Mouse (Mus musculus) lung, postnatal 10 days (tissue): ENCODE data around the gene Clec1a.

ENCODE experiments used
- DNase-seq: peaks from one replicate; pipeline ENCODE4 v3.0.0; 2021

Gene Clec1a

GRCm38 (mm10) chr6:129403391-129403790 lies 48.4 kb downstream of the Clec1a start:
- DNase-seq, result no peak

- DNase-seq, result no peak
Measured at GRCm38 (mm10) chr6:129402404-129402803, 49.4 kb downstream of the Clec1a start.

GRCm38 (mm10) chr6:129399945-129400344 lies 51.9 kb downstream of the Clec1a start:
- peak; percentile 43 for DNase-seq

- DNase-seq, result no peak
Measured at GRCm38 (mm10) chr6:129396997-129397396, 54.8 kb downstream of the Clec1a start, which contains the start of gene Clec1b. Clec1b (plus strand) TSS chr6:129397297.

- no peak for DNase-seq
Measured at GRCm38 (mm10) chr6:129393732-129394131, 58.1 kb downstream of the Clec1a start.

GRCm38 (mm10) chr6:129393087-129393720 lies 58.6 kb downstream of the Clec1a start:
- DNase-seq, result no peak

- no peak for DNase-seq
Measured at GRCm38 (mm10) chr6:129385774-129386173, 66.0 kb downstream of the Clec1a start, which contains the start of gene Clec12b. Clec12b (minus strand) TSS chr6:129385874.

- no peak for DNase-seq
Measured at GRCm38 (mm10) chr6:129385000-129385399, 66.8 kb downstream of the Clec1a start.

GRCm38 (mm10) chr6:129383466-129383865 lies 68.3 kb downstream of the Clec1a start:
- no peak for DNase-seq

- no peak for DNase-seq
Measured at GRCm38 (mm10) chr6:129381736-129382135, 70.1 kb downstream of the Clec1a start.

GRCm38 (mm10) chr6:129380454-129380853 lies 71.3 kb downstream of the Clec1a start:
- no peak for DNase-seq

GRCm38 (mm10) chr6:129374937-129375471 lies 76.8 kb downstream of the Clec1a start:
- DNase-seq, result no peak
